Mouse (Mus musculus): Measurements from ENCODE around the gene Mtor. TPM values are rescaled to one million over a fixed set of nuclear protein-coding genes. Genes with fewer than 3 reads are reported as not detected.

Mtor gene
- polyA plus RNA-seq, 1 experiment from 2014 or later: 16.3 TPM

DNA sequence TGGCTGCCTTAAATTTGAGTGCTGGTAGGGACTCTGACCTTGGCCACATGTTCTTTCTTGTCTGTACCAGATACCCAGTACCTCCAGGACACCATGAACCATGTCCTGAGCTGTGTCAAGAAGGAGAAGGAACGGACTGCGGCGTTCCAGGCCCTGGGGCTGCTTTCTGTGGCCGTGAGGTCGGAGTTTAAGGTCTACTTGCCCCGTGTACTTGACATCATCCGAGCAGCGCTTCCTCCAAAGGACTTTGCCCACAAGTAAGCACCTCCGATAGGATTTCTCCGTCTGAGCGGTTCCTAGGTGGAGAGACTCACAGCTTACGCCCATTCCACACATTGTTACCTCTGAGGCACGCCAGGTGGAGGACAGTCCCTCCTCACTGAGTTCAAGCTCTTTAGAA, 14.3 kb downstream of the Mtor start:
- ATAC-seq (ENCODE audit: low FRiP score, low TSS enrichment): no peak
- Histone ChIP-seq H3K4me2 (replicated peaks; ENCODE audit: low read depth, low read length) (no peak overlapping the region), H3K9me3 (ENCODE audit: low read length) (no peaks in the 10 kb centered on the region), H3K4me3 (ENCODE audit: low read length) (no peak overlapping the region), H3K27ac (ENCODE audit: low read length) (no peak overlapping the region), H3K36me3 (ENCODE audit: insufficient read depth, low read length) (peaks cover 81% of the 10 kb centered on the region), H3K27me3 (ENCODE audit: insufficient read depth, low read length) (no peaks in the 10 kb centered on the region), H3K9ac (replicated peaks; ENCODE audit: low read length) (no peak overlapping the region), H3K4me1 (ENCODE audit: insufficient read depth, low read length) (no peaks in the 10 kb centered on the region)
- WGBS: 93% methylated on average over 13 of the region's 13 CpGs

GRCm38 (mm10) chr4:148463208-148463960, 15.0 kb downstream of the Mtor start:
- 77% methylated on average over 14 of the region's 14 CpGs for WGBS
- Histone ChIP-seq H3K27ac (ENCODE audit: low read length) (no peak overlapping the region), H3K4me2 (replicated peaks; ENCODE audit: low read depth, low read length) (no peak overlapping the region), H3K4me1 (ENCODE audit: insufficient read depth, low read length) (no peaks in the 10 kb centered on the region), H3K27me3 (ENCODE audit: insufficient read depth, low read length) (no peaks in the 10 kb centered on the region), H3K9me3 (ENCODE audit: low read length) (no peaks in the 10 kb centered on the region), H3K9ac (replicated peaks; ENCODE audit: low read length) (no peak overlapping the region), H3K4me3 (ENCODE audit: low read length) (no peak overlapping the region), H3K36me3 (ENCODE audit: insufficient read depth, low read length) (peaks cover 81% of the 10 kb centered on the region)
- no peak for ATAC-seq (ENCODE audit: low FRiP score, low TSS enrichment)

DNA sequence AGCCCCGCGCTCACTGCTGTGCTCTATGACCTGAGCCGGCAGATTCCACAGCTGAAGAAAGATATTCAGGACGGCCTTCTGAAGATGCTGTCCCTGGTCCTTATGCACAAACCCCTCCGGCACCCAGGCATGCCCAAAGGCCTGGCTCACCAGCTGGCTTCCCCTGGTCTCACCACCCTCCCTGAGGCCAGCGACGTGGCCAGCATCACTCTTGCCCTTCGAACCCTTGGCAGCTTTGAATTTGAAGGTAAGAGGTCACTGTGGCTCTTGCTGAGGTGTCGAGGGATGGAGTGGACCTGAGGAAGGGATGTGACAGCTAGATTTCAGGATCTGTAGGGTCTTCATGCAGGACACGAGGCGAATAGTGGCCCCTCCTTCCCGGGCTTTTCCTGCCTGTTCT, 15.9 kb downstream of the Mtor start:
- no peaks in the 10 kb centered on the region for H3K27me3 ChIP-seq (ENCODE audit: insufficient read depth, low read length)
- H3K4me1 ChIP-seq (ENCODE audit: insufficient read depth, low read length): no peaks in the 10 kb centered on the region
- no peaks in the 10 kb centered on the region for H3K9me3 ChIP-seq (ENCODE audit: low read length)
- no peak overlapping the region for H3K4me2 ChIP-seq (replicated peaks; ENCODE audit: low read depth, low read length)
- H3K36me3 ChIP-seq (ENCODE audit: insufficient read depth, low read length): peaks cover 82% of the 10 kb centered on the region
- ATAC-seq (ENCODE audit: low FRiP score, low TSS enrichment): no peak
- H3K9ac ChIP-seq (replicated peaks; ENCODE audit: low read length): no peak overlapping the region
- no peak overlapping the region for H3K27ac ChIP-seq (ENCODE audit: low read length)
- no peak overlapping the region for H3K4me3 ChIP-seq (ENCODE audit: low read length)
- 93% methylated on average over 12 of the region's 12 CpGs for WGBS

GRCm38 (mm10) chr4:148464869-148465268, 16.5 kb downstream of the Mtor start:
- Histone ChIP-seq H3K27ac (ENCODE audit: low read length) (no peak overlapping the region), H3K36me3 (ENCODE audit: insufficient read depth, low read length) (peaks cover 82% of the 10 kb centered on the region), H3K4me2 (replicated peaks; ENCODE audit: low read depth, low read length) (no peak overlapping the region), H3K4me1 (ENCODE audit: insufficient read depth, low read length) (no peaks in the 10 kb centered on the region), H3K4me3 (ENCODE audit: low read length) (no peak overlapping the region), H3K27me3 (ENCODE audit: insufficient read depth, low read length) (no peaks in the 10 kb centered on the region), H3K9ac (replicated peaks; ENCODE audit: low read length) (no peak overlapping the region), H3K9me3 (ENCODE audit: low read length) (no peaks in the 10 kb centered on the region)
- ATAC-seq (ENCODE audit: low FRiP score, low TSS enrichment): no peak
- 94% methylated on average over 12 of the region's 12 CpGs for WGBS

DNA sequence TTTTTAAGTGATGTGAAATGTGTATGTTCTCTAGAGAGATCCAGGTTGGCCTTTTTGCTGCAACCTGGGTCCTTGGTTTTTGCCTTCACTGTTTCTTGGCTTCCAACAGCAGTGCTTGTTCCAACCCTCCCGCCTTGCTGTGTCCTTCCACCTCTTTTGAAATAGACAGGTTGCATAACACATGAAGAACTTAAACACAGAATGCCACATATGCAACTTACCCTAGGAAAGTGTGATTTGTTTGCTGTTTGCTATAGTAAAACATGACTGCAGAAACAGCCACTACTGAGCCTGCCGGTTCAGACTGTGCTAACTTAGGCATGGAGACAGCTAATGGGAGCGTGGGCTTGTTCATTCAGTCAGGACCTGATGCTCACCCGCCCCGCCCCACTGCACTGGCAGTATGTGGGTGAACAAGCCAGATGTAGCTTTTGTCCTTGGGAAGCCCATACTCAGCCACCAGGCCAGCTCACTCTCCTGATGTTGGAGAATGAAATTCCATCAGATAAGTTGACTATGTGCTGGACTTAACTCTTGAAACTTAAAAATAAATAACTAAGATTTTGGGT, 18.2 kb downstream of the Mtor start:
- Histone ChIP-seq H3K9me3 (ENCODE audit: low read length) (no peaks in the 10 kb centered on the region), H3K4me1 (ENCODE audit: insufficient read depth, low read length) (no peaks in the 10 kb centered on the region), H3K27ac (ENCODE audit: low read length) (no peak overlapping the region), H3K4me3 (ENCODE audit: low read length) (no peak overlapping the region), H3K36me3 (ENCODE audit: insufficient read depth, low read length) (peaks cover 88% of the 10 kb centered on the region), H3K9ac (replicated peaks; ENCODE audit: low read length) (no peak overlapping the region), H3K4me2 (replicated peaks; ENCODE audit: low read depth, low read length) (no peak overlapping the region), H3K27me3 (ENCODE audit: insufficient read depth, low read length) (no peaks in the 10 kb centered on the region)
- WGBS: 91% methylated on average over 5 of the region's 5 CpGs
- ATAC-seq (ENCODE audit: low FRiP score, low TSS enrichment): no peak

DNA sequence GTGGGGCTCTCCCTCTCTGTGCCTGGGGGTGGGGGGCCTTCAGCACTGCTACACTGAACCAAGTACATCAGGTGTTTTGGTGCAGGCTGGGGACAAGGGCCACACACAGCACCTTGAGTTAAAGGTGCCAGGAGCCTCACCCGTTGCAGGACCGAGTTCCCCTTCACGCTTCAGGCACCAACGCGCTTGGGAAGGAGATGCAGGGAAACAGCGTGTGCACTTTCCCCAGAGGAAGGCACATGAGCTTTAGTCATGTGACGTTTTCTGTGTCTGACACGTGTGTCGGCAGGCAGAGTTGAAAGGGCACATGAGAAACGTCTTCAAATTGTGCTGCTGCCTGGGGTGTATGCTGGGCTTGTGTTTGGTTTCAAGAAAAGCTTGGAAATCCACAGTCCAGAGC, 20.0 kb downstream of the Mtor start:
- no peak overlapping the region for H3K27ac ChIP-seq (ENCODE audit: low read length)
- WGBS: 89% methylated on average over 10 of the region's 10 CpGs
- no peaks in the 10 kb centered on the region for H3K4me1 ChIP-seq (ENCODE audit: insufficient read depth, low read length)

GRCm38 (mm10) chr4:148469487-148470252, 21.3 kb downstream of the Mtor start:
- no peaks in the 10 kb centered on the region for H3K9me3 ChIP-seq (ENCODE audit: low read length)
- no peak overlapping the region for H3K4me3 ChIP-seq (ENCODE audit: low read length)
- ATAC-seq (ENCODE audit: low FRiP score, low TSS enrichment): 0 out of 2 replicates have a peak, but pooled peaks have one; percentile 36
- no peak overlapping the region for H3K4me2 ChIP-seq (replicated peaks; ENCODE audit: low read depth, low read length)
- no peak overlapping the region for H3K9ac ChIP-seq (replicated peaks; ENCODE audit: low read length)
- H3K4me1 ChIP-seq (ENCODE audit: insufficient read depth, low read length): no peaks in the 10 kb centered on the region
- 76% methylated on average over 11 of the region's 11 CpGs for WGBS
- no peak overlapping the region for H3K27ac ChIP-seq (ENCODE audit: low read length)
- peaks cover 81% of the 10 kb centered on the region for H3K36me3 ChIP-seq (ENCODE audit: insufficient read depth, low read length)
- no peaks in the 10 kb centered on the region for H3K27me3 ChIP-seq (ENCODE audit: insufficient read depth, low read length)

More for the DNA sequence above, 20.0 kb downstream of the Mtor start:
- Histone ChIP-seq H3K4me2 (replicated peaks; ENCODE audit: low read depth, low read length) (no peak overlapping the region), H3K4me3 (ENCODE audit: low read length) (no peak overlapping the region), H3K9me3 (ENCODE audit: low read length) (no peaks in the 10 kb centered on the region), H3K27me3 (ENCODE audit: insufficient read depth, low read length) (no peaks in the 10 kb centered on the region), H3K36me3 (ENCODE audit: insufficient read depth, low read length) (peaks cover 91% of the 10 kb centered on the region), H3K9ac (replicated peaks; ENCODE audit: low read length) (no peak overlapping the region)
- ATAC-seq (ENCODE audit: low FRiP score, low TSS enrichment): no peak

GRCm38 (mm10) chr4:148471363-148471806, 23.0 kb downstream of the Mtor start:
- whole genome bisulfite sequencing: 65% methylated on average over 10 of the region's 10 CpGs
- Histone ChIP-seq H3K4me2 (replicated peaks; ENCODE audit: low read depth, low read length) (no peak overlapping the region), H3K4me3 (ENCODE audit: low read length) (no peak overlapping the region), H3K4me1 (ENCODE audit: insufficient read depth, low read length) (no peaks in the 10 kb centered on the region), H3K27ac (ENCODE audit: low read length) (no peak overlapping the region), H3K9me3 (ENCODE audit: low read length) (no peaks in the 10 kb centered on the region), H3K27me3 (ENCODE audit: insufficient read depth, low read length) (no peaks in the 10 kb centered on the region), H3K36me3 (ENCODE audit: insufficient read depth, low read length) (peaks cover 77% of the 10 kb centered on the region), H3K9ac (replicated peaks; ENCODE audit: low read length) (no peak overlapping the region)
- no peak for ATAC-seq (ENCODE audit: low FRiP score, low TSS enrichment)

DNA sequence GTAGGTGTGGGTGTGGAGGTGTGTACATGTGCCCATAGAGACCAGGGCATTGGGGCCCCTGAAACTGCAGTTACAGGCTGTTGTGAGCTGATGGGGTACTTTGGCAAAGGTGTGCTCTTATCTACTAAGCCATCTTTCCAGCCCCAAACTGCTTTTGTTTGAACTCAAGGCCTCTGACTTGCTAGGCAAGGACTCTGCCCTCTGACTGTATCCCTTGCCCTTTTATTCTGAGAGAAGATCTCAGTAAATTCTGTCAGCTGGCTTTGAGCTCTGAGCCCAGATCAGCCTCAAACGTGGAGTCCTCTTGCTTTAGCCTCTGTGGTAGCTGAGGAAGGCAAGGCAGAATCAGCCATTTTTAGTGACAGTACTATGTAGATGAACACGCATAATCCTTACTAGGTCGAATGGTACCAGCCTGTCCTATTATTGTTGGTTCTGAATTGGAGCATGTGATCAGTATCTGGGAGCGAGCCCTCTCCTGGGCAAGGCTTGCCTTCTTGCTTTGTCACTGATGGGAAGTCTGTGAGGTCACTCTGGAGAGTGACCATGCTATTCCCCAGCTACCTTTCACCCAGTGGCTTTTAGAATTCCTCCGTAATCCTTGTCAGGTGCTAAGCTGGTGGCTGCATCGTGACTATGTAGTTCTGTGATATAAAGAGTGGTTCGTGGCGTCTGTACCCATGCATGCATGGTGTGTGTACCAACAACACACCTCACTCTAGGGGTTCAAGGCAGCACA, 24.2 kb downstream of the Mtor start:
- Histone ChIP-seq H3K36me3 (ENCODE audit: insufficient read depth, low read length) (peaks cover 82% of the 10 kb centered on the region), H3K9me3 (ENCODE audit: low read length) (no peaks in the 10 kb centered on the region), H3K4me3 (ENCODE audit: low read length) (no peak overlapping the region), H3K9ac (replicated peaks; ENCODE audit: low read length) (no peak overlapping the region), H3K4me2 (replicated peaks; ENCODE audit: low read depth, low read length) (no peak overlapping the region), H3K4me1 (ENCODE audit: insufficient read depth, low read length) (no peaks in the 10 kb centered on the region), H3K27me3 (ENCODE audit: insufficient read depth, low read length) (no peaks in the 10 kb centered on the region), H3K27ac (ENCODE audit: low read length) (peak overlapping the region; percentile 77)
- no peak for ATAC-seq (ENCODE audit: low FRiP score, low TSS enrichment)
- 92% methylated on average over 8 of the region's 8 CpGs for WGBS
